Mouse (Mus musculus): ENCODE results near the gene Trmt10a.

Gene Trmt10a

GRCm38 (mm10) chr3:138143315-138144059, at the start of gene Trmt10a:
Trmt10a (plus strand) TSS chr3:138143448.
- no peak for TF ChIP-seq CTCF (conservative IDR thresholded peaks at IDR 0.05; ENCODE audit: low read length)
- no peak for TF ChIP-seq POU5F1 (IDR thresholded peaks at IDR 0.05; ENCODE audit: borderline replicate concordance, low read length)
- TF ChIP-seq NANOG (IDR thresholded peaks at IDR 0.05; ENCODE audit: borderline replicate concordance, low read length) = no peak
- H3K4me1 ChIP-seq (replicated peaks; ENCODE audit: low read depth, low read length) = peaks cover 15% of the 10 kb centered on the region
- H3K9me3 ChIP-seq (ENCODE audit: low read length) = no peaks in the 10 kb centered on the region
- H3K4me3 ChIP-seq (replicated peaks; ENCODE audit: low read length) = peak within 1 kb of the TSS; percentile 86
- H3K27me3 ChIP-seq (ENCODE audit: insufficient read depth, low read length) = no peaks in the 10 kb centered on the region
- peaks cover 9% of the 10 kb centered on the region for H3K36me3 ChIP-seq (ENCODE audit: insufficient read depth, low read length)

- H3K4me3 ChIP-seq (replicated peaks; ENCODE audit: low read length) = no peak overlapping the region
- no peak for TF ChIP-seq NANOG (IDR thresholded peaks at IDR 0.05; ENCODE audit: borderline replicate concordance, low read length)
- no peak for TF ChIP-seq POU5F1 (IDR thresholded peaks at IDR 0.05; ENCODE audit: borderline replicate concordance, low read length)
- TF ChIP-seq CTCF (conservative IDR thresholded peaks at IDR 0.05; ENCODE audit: low read length) = no peak
- H3K36me3 ChIP-seq (ENCODE audit: insufficient read depth, low read length) = no peaks in the 10 kb centered on the region
- H3K27me3 ChIP-seq (ENCODE audit: insufficient read depth, low read length) = no peaks in the 10 kb centered on the region; the same call in 1 of the 2 replicates
- H3K4me1 ChIP-seq (replicated peaks; ENCODE audit: low read depth, low read length) = 0 out of 2 replicates have a peak, but pooled peaks cover 4% of the 10 kb centered on the region
- H3K9me3 ChIP-seq (ENCODE audit: low read length) = no peaks in the 10 kb centered on the region
Observed at GRCm38 (mm10) chr3:138095301-138095700, 47.9 kb upstream of the Trmt10a start.

GRCm38 (mm10) chr3:138095718-138096117, 47.5 kb upstream of the Trmt10a start:
- no peak for TF ChIP-seq POU5F1 (IDR thresholded peaks at IDR 0.05; ENCODE audit: borderline replicate concordance, low read length)
- TF ChIP-seq NANOG (IDR thresholded peaks at IDR 0.05; ENCODE audit: borderline replicate concordance, low read length) = no peak
- TF ChIP-seq CTCF (conservative IDR thresholded peaks at IDR 0.05; ENCODE audit: low read length) = no peak
- Histone ChIP-seq H3K4me3 (replicated peaks; ENCODE audit: low read length) (no peak overlapping the region), H3K9me3 (ENCODE audit: low read length) (no peaks in the 10 kb centered on the region), H3K27me3 (ENCODE audit: insufficient read depth, low read length) (no peaks in the 10 kb centered on the region; the same call in 1 of the 2 replicates), H3K4me1 (replicated peaks; ENCODE audit: low read depth, low read length) (0 out of 2 replicates have a peak, but pooled peaks cover 4% of the 10 kb centered on the region), H3K36me3 (ENCODE audit: insufficient read depth, low read length) (no peaks in the 10 kb centered on the region)

- H3K4me3 ChIP-seq (replicated peaks; ENCODE audit: low read length) = no peak overlapping the region
- 0 out of 2 replicates have a peak, but pooled peaks cover 4% of the 10 kb centered on the region for H3K4me1 ChIP-seq (replicated peaks; ENCODE audit: low read depth, low read length)
- H3K9me3 ChIP-seq (ENCODE audit: low read length) = no peaks in the 10 kb centered on the region
- H3K36me3 ChIP-seq (ENCODE audit: insufficient read depth, low read length) = no peaks in the 10 kb centered on the region
- TF ChIP-seq CTCF (conservative IDR thresholded peaks at IDR 0.05; ENCODE audit: low read length) (no peak), POU5F1 (IDR thresholded peaks at IDR 0.05; ENCODE audit: borderline replicate concordance, low read length) (no peak), NANOG (IDR thresholded peaks at IDR 0.05; ENCODE audit: borderline replicate concordance, low read length) (no peak)
- H3K27me3 ChIP-seq (ENCODE audit: insufficient read depth, low read length) = no peaks in the 10 kb centered on the region; the same call in 1 of the 2 replicates
Observed at GRCm38 (mm10) chr3:138096263-138097028, 46.8 kb upstream of the Trmt10a start.

GRCm38 (mm10) chr3:138097718-138098117, 45.5 kb upstream of the Trmt10a start:
- Histone ChIP-seq H3K9me3 (ENCODE audit: low read length) (no peaks in the 10 kb centered on the region), H3K36me3 (ENCODE audit: insufficient read depth, low read length) (no peaks in the 10 kb centered on the region), H3K4me1 (replicated peaks; ENCODE audit: low read depth, low read length) (0 out of 2 replicates have a peak, but pooled peaks cover 4% of the 10 kb centered on the region), H3K27me3 (ENCODE audit: insufficient read depth, low read length) (no peaks in the 10 kb centered on the region; the same call in 1 of the 2 replicates), H3K4me3 (replicated peaks; ENCODE audit: low read length) (no peak overlapping the region)
- TF ChIP-seq NANOG (IDR thresholded peaks at IDR 0.05; ENCODE audit: borderline replicate concordance, low read length) = no peak
- no peak for TF ChIP-seq POU5F1 (IDR thresholded peaks at IDR 0.05; ENCODE audit: borderline replicate concordance, low read length)
- TF ChIP-seq CTCF (conservative IDR thresholded peaks at IDR 0.05; ENCODE audit: low read length) = no peak

GRCm38 (mm10) chr3:138101936-138102335, 41.3 kb upstream of the Trmt10a start:
- Histone ChIP-seq H3K27me3 (ENCODE audit: insufficient read depth, low read length) (no peaks in the 10 kb centered on the region), H3K4me1 (replicated peaks; ENCODE audit: low read depth, low read length) (no peaks in the 10 kb centered on the region), H3K4me3 (replicated peaks; ENCODE audit: low read length) (no peak overlapping the region), H3K9me3 (ENCODE audit: low read length) (no peaks in the 10 kb centered on the region), H3K36me3 (ENCODE audit: insufficient read depth, low read length) (no peaks in the 10 kb centered on the region)
- no peak for TF ChIP-seq NANOG (IDR thresholded peaks at IDR 0.05; ENCODE audit: borderline replicate concordance, low read length)
- TF ChIP-seq POU5F1 (IDR thresholded peaks at IDR 0.05; ENCODE audit: borderline replicate concordance, low read length) = no peak
- TF ChIP-seq CTCF (conservative IDR thresholded peaks at IDR 0.05; ENCODE audit: low read length) = no peak

GRCm38 (mm10) chr3:138103690-138104089, 39.6 kb upstream of the Trmt10a start:
- Histone ChIP-seq H3K4me1 (replicated peaks; ENCODE audit: low read depth, low read length) (no peaks in the 10 kb centered on the region), H3K4me3 (replicated peaks; ENCODE audit: low read length) (no peak overlapping the region), H3K36me3 (ENCODE audit: insufficient read depth, low read length) (no peaks in the 10 kb centered on the region), H3K27me3 (ENCODE audit: insufficient read depth, low read length) (no peaks in the 10 kb centered on the region), H3K9me3 (ENCODE audit: low read length) (no peaks in the 10 kb centered on the region)
- no peak for TF ChIP-seq POU5F1 (IDR thresholded peaks at IDR 0.05; ENCODE audit: borderline replicate concordance, low read length)

GRCm38 (mm10) chr3:138105056-138105455, 38.2 kb upstream of the Trmt10a start:
- no peaks in the 10 kb centered on the region for H3K27me3 ChIP-seq (ENCODE audit: insufficient read depth, low read length)
- no peak overlapping the region for H3K4me3 ChIP-seq (replicated peaks; ENCODE audit: low read length)
- no peaks in the 10 kb centered on the region for H3K36me3 ChIP-seq (ENCODE audit: insufficient read depth, low read length)
- H3K9me3 ChIP-seq (ENCODE audit: low read length) = no peaks in the 10 kb centered on the region
- no peaks in the 10 kb centered on the region for H3K4me1 ChIP-seq (replicated peaks; ENCODE audit: low read depth, low read length)
- TF ChIP-seq NANOG (IDR thresholded peaks at IDR 0.05; ENCODE audit: borderline replicate concordance, low read length) = no peak
- TF ChIP-seq POU5F1 (IDR thresholded peaks at IDR 0.05; ENCODE audit: borderline replicate concordance, low read length) = no peak
